Mouse (Mus musculus) lung, postnatal 0 days (tissue): Measurements from ENCODE around the gene Il4. TPM values are rescaled to one million over a fixed set of nuclear protein-coding genes. Genes with fewer than 3 reads are reported as not detected.

Experiments
- ATAC-seq: fragments of 200-750 bp; cut with Nextera tagmentation; 2 replicates; pipeline ENCODE4 v1.8.0; 2017; ENCODE audit warnings: moderate library complexity
- DNase-seq: peaks from one replicate; pipeline ENCODE4 v3.0.0-alpha.2; 2016; ENCODE audit warnings: low spot score
- H3K27ac ChIP-seq: fragments of 300-500 bp; sonication (generic); 2 replicates; pipeline ENCODE4 v1.5.1; 2014; ENCODE audit warnings: antibody characterized with exemption, mild to moderate bottlenecking, low read length, mixed read lengths
- H3K27me3 ChIP-seq: fragments of 300-500 bp; sonication (generic); replicated peaks from 2 replicates; pipeline ENCODE4 v1.6.1; 2014; ENCODE audit warnings: low read length, mixed read lengths; ENCODE audit not compliant: insufficient read depth
- H3K36me3 ChIP-seq: fragments of 300-500 bp; sonication (generic); 2 replicates; pipeline ENCODE4 v1.6.1; 2014; ENCODE audit warnings: low read length, mixed read lengths; ENCODE audit not compliant: insufficient read depth
- H3K4me1 ChIP-seq: fragments of 300-500 bp; sonication (generic); 2 replicates; pipeline ENCODE4 v1.6.1; 2014; ENCODE audit warnings: antibody characterized with exemption, low read depth, low read length, mixed read lengths; ENCODE audit not compliant: insufficient read depth
- H3K4me2 ChIP-seq: fragments of 300-500 bp; sonication (generic); replicated peaks from 2 replicates; pipeline ENCODE4 v1.6.1; 2014; ENCODE audit warnings: low read depth, mild to moderate bottlenecking, low read length, moderate library complexity, mixed read lengths
- H3K4me3 ChIP-seq: fragments of 300-500 bp; sonication (generic); 2 replicates; pipeline ENCODE4 v1.5.1; 2014; ENCODE audit warnings: low read depth, low read length
- H3K9ac ChIP-seq: fragments of 300-500 bp; sonication (generic); replicated peaks from 2 replicates; pipeline ENCODE4 v1.6.1; 2014; ENCODE audit warnings: low read depth, mild to moderate bottlenecking
- H3K9me3 ChIP-seq: fragments of 300-500 bp; sonication (generic); 2 replicates; pipeline ENCODE4 v1.6.1; 2016; ENCODE audit warnings: low read length, mixed read lengths
- CTCF ChIP-seq: IDR thresholded peaks from 2 replicates; pipeline ENCODE4 v1.5.1; 2016; ENCODE audit warnings: antibody characterized with exemption, mild to moderate bottlenecking
- EP300 ChIP-seq: IDR thresholded peaks from 2 replicates; pipeline ENCODE4 v1.6.1; 2016; ENCODE audit warnings: antibody characterized with exemption, mild to moderate bottlenecking, control low read depth
- WGBS: fragments of 180-500 bp; shearing (Covaris S2); extraction: QIAGEN DNeasy Blood & Tissue Kit; methylation state at CpG from one replicate; pipeline ENCODE4 v1.1.7; 2014; 5-methylcytosine and 5-hydroxymethylcytosine counted together
- polyA plus RNA-seq: library from polyadenylated mRNA; unstranded; fragments of >200 nt; fragmentation: Nextera tagmentation; extraction: Ambion mirVana; gene quantifications from 2 replicates; pipeline ENCODE4 v1.2.1, GENCODE M21; 2015

Il4 gene
- polyA plus RNA-seq, 1 experiment from 2014 or later, result 0.64 TPM

GRCm38 (mm10) chr11:53585510-53585909, 33.0 kb downstream of the Il4 start:
- TF ChIP-seq EP300 (no peak), CTCF (no peak)
- H3K27ac ChIP-seq, result no peak overlapping the region
- H3K9me3 ChIP-seq, result no peaks in the 10 kb centered on the region
- no peaks in the 10 kb centered on the region for H3K27me3 ChIP-seq
- no peak for ATAC-seq
- DNase-seq, result no peak
- WGBS, result 98% methylated on average over 6 of the region's 6 CpGs
- H3K4me1 ChIP-seq, result no peaks in the 10 kb centered on the region
- H3K9ac ChIP-seq, result no peak overlapping the region
- H3K4me3 ChIP-seq, result no peak overlapping the region
- no peak overlapping the region for H3K4me2 ChIP-seq
- peaks cover 15% of the 10 kb centered on the region for H3K36me3 ChIP-seq

DNA sequence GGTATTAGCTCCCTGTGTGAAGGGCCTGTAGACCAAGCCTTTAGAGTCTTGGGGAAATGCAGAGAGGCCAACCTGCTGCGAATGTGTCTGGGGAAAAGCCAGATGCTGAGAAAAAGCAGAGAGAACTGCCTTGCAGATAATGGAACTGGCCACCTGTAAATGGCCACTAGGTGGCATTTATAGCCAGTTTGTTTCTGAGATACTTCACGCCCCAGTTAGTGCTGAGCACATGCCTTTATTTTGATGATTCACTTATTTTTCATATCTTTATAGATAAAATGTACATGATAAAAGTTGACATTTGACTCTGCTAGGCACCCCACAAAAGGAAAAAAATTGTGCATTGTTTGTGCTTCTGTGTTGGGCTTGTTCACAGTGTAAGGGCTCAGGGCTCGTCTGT, 33.6 kb downstream of the Il4 start:
- no peak overlapping the region for H3K4me3 ChIP-seq
- H3K4me1 ChIP-seq, result no peaks in the 10 kb centered on the region
- H3K9me3 ChIP-seq, result no peaks in the 10 kb centered on the region
- ATAC-seq, result no peak
- H3K4me2 ChIP-seq, result no peak overlapping the region
- WGBS, result 69% methylated on average over 3 of the region's 3 CpGs
- H3K36me3 ChIP-seq, result peaks cover 18% of the 10 kb centered on the region
- H3K27me3 ChIP-seq, result no peaks in the 10 kb centered on the region
- peak; percentile 56 for DNase-seq
- no peak overlapping the region for H3K27ac ChIP-seq
- TF ChIP-seq CTCF, result peak; percentile 74
- TF ChIP-seq EP300, result no peak
- no peak overlapping the region for H3K9ac ChIP-seq

GRCm38 (mm10) chr11:53583151-53583550, 35.3 kb downstream of the Il4 start:
- peaks cover 18% of the 10 kb centered on the region for H3K36me3 ChIP-seq
- no peak overlapping the region for H3K4me3 ChIP-seq
- ATAC-seq (no peak), DNase-seq (no peak)
- H3K9ac ChIP-seq, result no peak overlapping the region
- no peaks in the 10 kb centered on the region for H3K9me3 ChIP-seq
- H3K27ac ChIP-seq, result no peak overlapping the region
- 71% methylated on average over 10 of the region's 10 CpGs for WGBS
- no peaks in the 10 kb centered on the region for H3K4me1 ChIP-seq
- no peaks in the 10 kb centered on the region for H3K27me3 ChIP-seq
- TF ChIP-seq CTCF (peak; percentile 39), EP300 (no peak)
- no peak overlapping the region for H3K4me2 ChIP-seq

DNA sequence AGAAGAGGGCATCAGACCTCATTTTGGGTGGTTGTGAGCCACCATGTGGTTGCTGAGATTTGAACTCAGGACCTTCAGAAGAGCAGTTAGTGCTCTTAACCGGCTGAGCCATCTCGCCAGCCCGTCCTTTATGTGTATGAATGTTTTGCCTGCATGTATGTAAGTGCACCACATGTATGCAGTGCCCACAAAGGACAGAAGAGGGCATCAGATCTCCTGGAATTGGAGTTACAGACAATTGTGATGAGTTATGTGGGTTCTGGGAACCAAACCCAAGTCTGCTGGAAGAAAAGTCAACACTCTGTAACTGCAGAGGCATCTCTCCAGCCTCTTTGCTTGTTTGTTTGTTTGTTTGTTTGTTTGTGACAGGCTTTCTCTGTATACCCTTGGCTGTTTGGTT, 37.9 kb downstream of the Il4 start:
- no peak overlapping the region for H3K9ac ChIP-seq
- 99% methylated on average over 3 of the region's 3 CpGs for WGBS
- no peaks in the 10 kb centered on the region for H3K4me1 ChIP-seq
- no peaks in the 10 kb centered on the region for H3K27me3 ChIP-seq
- ATAC-seq (no peak), DNase-seq (no peak)
- no peak overlapping the region for H3K4me3 ChIP-seq
- no peak for TF ChIP-seq EP300
- no peak for TF ChIP-seq CTCF
- H3K9me3 ChIP-seq, result no peaks in the 10 kb centered on the region
- no peak overlapping the region for H3K4me2 ChIP-seq
- H3K27ac ChIP-seq, result no peak overlapping the region
- H3K36me3 ChIP-seq, result peaks cover 18% of the 10 kb centered on the region

DNA sequence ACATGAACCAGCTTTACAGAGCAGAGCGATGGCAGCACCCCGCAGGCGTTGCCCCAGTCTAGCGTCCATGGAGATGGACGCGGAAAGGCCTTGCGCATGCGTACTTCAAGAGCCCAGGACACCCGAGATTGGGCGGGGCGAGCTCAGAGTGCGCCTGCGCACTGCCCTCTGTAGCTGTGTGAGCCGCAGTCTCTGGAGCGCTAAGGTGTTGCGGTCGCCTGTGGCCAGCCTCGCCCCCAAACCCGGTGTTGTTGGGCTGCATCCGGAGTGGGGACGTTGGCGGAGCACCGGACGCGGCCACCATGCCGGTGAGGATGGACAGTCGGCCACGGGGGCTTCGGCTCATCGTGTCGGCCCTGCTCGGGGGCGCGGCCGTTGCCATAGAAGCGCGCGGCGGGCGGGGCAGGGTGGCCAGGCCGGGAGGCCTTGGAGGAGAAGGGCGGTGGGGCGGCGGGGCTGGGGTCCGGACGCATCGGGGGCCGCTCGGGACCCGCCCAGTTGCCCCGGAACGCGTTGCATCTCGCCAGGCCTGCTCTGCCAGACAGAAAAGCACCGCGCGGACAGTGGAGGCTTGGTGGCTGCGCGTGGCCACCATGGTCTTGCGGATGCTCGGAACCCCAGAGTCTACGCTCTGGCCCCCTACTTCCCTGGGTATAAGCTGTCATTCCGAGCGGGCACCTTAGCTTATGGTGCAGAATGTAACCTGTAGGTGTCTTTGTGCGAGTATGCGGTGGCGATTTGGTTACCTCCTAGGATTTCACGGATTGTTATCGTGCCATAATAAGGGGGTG, 51.0 kb downstream of the Il4 start, which contains the start of gene Kif3a:
Gene Kif3a (plus strand): TSS at position 156 of the 791 bp plus-strand sequence.
- H3K9ac ChIP-seq, result peak within 1 kb of the TSS; percentile 62
- DNase-seq, result peak; percentile 98
- peak within 1 kb of the TSS; percentile 43; the same call in 1 of the 2 replicates for H3K27ac ChIP-seq
- peak within 1 kb of the TSS; percentile 91 for H3K4me3 ChIP-seq
- no peaks in the 10 kb centered on the region for H3K36me3 ChIP-seq
- 0 out of 2 replicates have a peak, but pooled peaks have one; percentile 13 for TF ChIP-seq CTCF
- no peak for TF ChIP-seq EP300
- 1% methylated on average over 56 of the region's 69 CpGs for WGBS
- peak within 1 kb of the TSS; percentile 79 for H3K4me2 ChIP-seq
- no peaks in the 10 kb centered on the region for H3K9me3 ChIP-seq
- no peaks in the 10 kb centered on the region; the same call in 1 of the 2 replicates for H3K4me1 ChIP-seq
- H3K27me3 ChIP-seq, result no peaks in the 10 kb centered on the region
- peak; percentile 99 for ATAC-seq

DNA sequence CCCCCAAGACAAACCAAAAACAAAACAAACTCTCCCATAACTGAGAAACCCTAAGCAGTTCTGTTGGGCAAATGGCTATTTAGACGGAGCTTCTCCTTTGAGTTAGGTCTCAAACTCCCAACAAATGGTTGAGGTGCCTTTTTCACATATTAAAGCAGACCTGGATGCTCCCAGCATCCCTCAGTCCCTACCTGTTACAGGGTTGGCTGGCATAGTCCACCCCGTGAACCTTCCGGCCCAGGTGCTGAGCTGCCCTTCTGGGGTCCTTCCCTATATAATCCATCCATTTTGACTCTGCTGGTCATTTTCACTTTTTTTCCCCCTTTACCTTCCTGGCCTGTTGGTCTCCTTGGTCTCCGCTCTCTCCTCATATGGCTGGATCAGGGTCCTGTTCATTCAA, 51.8 kb downstream of the Il4 start:
- 81% methylated on average over 4 of the region's 4 CpGs for WGBS
- Histone ChIP-seq H3K9ac (no peak overlapping the region), H3K9me3 (no peaks in the 10 kb centered on the region), H3K27me3 (no peaks in the 10 kb centered on the region), H3K4me3 (peak overlapping the region; percentile 91; the same call in 1 of the 2 replicates), H3K4me1 (no peaks in the 10 kb centered on the region; the same call in 1 of the 2 replicates), H3K27ac (no peak overlapping the region), H3K36me3 (no peaks in the 10 kb centered on the region), H3K4me2 (peak overlapping the region; percentile 79)
- TF ChIP-seq CTCF (no peak), EP300 (no peak)
- ATAC-seq (no peak), DNase-seq (no peak)
